Mouse (Mus musculus) G1E (cell line): ENCODE measurements around the gene Zdhhc24.

Source experiments
- CTCF ChIP-seq: IDR thresholded peaks from 2 replicates; pipeline ENCODE4 v1.5.1; 2012; ENCODE audit warnings: low read depth, low read length, inconsistent platforms, mixed read lengths
- GATA1 ChIP-seq: IDR thresholded peaks from 2 replicates; pipeline ENCODE4 v1.6.1; 2012; ENCODE audit warnings: borderline replicate concordance, low read length, inconsistent platforms, mixed read lengths
- GATA2 ChIP-seq: IDR thresholded peaks from 2 replicates; pipeline ENCODE4 v1.6.1; 2012; ENCODE audit warnings: low read depth, low read length, inconsistent platforms, borderline replicate concordance
- POLR2AphosphoS5 ChIP-seq: IDR thresholded peaks from 2 replicates; pipeline ENCODE4 v1.6.1; 2012; ENCODE audit warnings: low read depth, low read length, inconsistent platforms; ENCODE audit not compliant: insufficient replicate concordance
- TAL1 ChIP-seq: conservative IDR thresholded peaks from 2 replicates; pipeline ENCODE4 v1.6.1; 2012; ENCODE audit warnings: low read depth, low read length, inconsistent platforms, mixed read lengths

- TF ChIP-seq CTCF (no peak), GATA2 (no peak), TAL1 (no peak), GATA1 (no peak), POLR2AphosphoS5 (no peak)
Measured at GRCm38 (mm10) chr19:4836096-4836495, 42.4 kb upstream of the Zdhhc24 start.
